Mouse (Mus musculus) small intestine, adult 2 months (tissue): ENCODE measurements around the gene Tox2. TPM values are rescaled to one million over a fixed set of nuclear protein-coding genes. Genes with fewer than 3 reads are reported as not detected.

Experiments used
- H3K27ac ChIP-seq: fragments of 200-500 bp; 2 replicates; pipeline ENCODE4 v1.5.1; 2012; ENCODE audit warnings: low read depth, low read length, control low read depth, inconsistent platforms; ENCODE audit not compliant: insufficient read depth
- H3K27me3 ChIP-seq: fragments of 200-500 bp; 2 replicates; pipeline ENCODE4 v1.6.1; 2012; ENCODE audit warnings: mild to moderate bottlenecking, moderate library complexity, low read length, inconsistent platforms; ENCODE audit not compliant: control insufficient read depth, insufficient read depth
- H3K36me3 ChIP-seq: fragments of 200-500 bp; 2 replicates; pipeline ENCODE4 v1.6.1; 2012; ENCODE audit warnings: mild to moderate bottlenecking, low read length, control low read depth, inconsistent platforms; ENCODE audit not compliant: control insufficient read depth, insufficient read depth
- H3K4me1 ChIP-seq: fragments of 200-500 bp; 2 replicates; pipeline ENCODE4 v1.6.1; 2012; ENCODE audit warnings: low read length, inconsistent platforms, mixed read lengths; ENCODE audit not compliant: control insufficient read depth, insufficient read depth, insufficient read length
- H3K4me3 ChIP-seq: fragments of 200-500 bp; 2 replicates; pipeline ENCODE4 v1.5.1; 2012; ENCODE audit warnings: low read depth, mild to moderate bottlenecking, control low read depth, inconsistent platforms, low read length, moderate library complexity
- CTCF ChIP-seq: fragments of 200-500 bp; IDR thresholded peaks from 2 replicates; pipeline ENCODE4 v1.5.1; 2012; ENCODE audit warnings: low read depth, mild to moderate bottlenecking, control low read depth, inconsistent platforms, low read length, moderate library complexity, mixed read lengths; ENCODE audit not compliant: insufficient replicate concordance, insufficient read length; ENCODE audit errors: extremely low read depth
- POLR2A ChIP-seq: fragments of 200-500 bp; IDR thresholded peaks from 2 replicates; pipeline ENCODE4 v1.6.1; 2012; ENCODE audit warnings: low read depth, mild to moderate bottlenecking, control low read depth, inconsistent platforms, low read length, moderate library complexity
- WGBS: fragments of 180-500 bp; shearing (Covaris S2); methylation state at CpG from one replicate; pipeline ENCODE4 v1.1.7; 2018; 5-methylcytosine and 5-hydroxymethylcytosine counted together
- polyA plus RNA-seq: library from polyadenylated mRNA; depleted of rRNA; stranded (reverse); fragments of >200 nt; gene quantifications from 2 replicates; pipeline ENCODE4 v1.2.3, GENCODE M21; 2012

Gene Tox2
- polyA plus RNA-seq, 1 experiment: 15.1 TPM

GRCm38 (mm10) chr2:163356113-163356840, 153.4 kb downstream of the Tox2 start:
- Histone ChIP-seq H3K4me1 (no peaks in the 10 kb centered on the region), H3K4me3 (no peak overlapping the region), H3K27me3 (no peaks in the 10 kb centered on the region), H3K36me3 (no peaks in the 10 kb centered on the region), H3K27ac (no peak overlapping the region)
- WGBS: 70% methylated on average over 12 of the region's 12 CpGs
- TF ChIP-seq CTCF: no peak
- TF ChIP-seq POLR2A: no peak

GRCm38 (mm10) chr2:163358662-163359061, 155.7 kb downstream of the Tox2 start:
- no peaks in the 10 kb centered on the region for H3K27me3 ChIP-seq
- TF ChIP-seq POLR2A (no peak), CTCF (no peak)
- no peak overlapping the region for H3K27ac ChIP-seq
- no peaks in the 10 kb centered on the region for H3K4me1 ChIP-seq
- H3K36me3 ChIP-seq: no peaks in the 10 kb centered on the region
- H3K4me3 ChIP-seq: no peak overlapping the region
- 75% methylated on average over 5 of the region's 5 CpGs for WGBS

GRCm38 (mm10) chr2:163359253-163359652, 156.3 kb downstream of the Tox2 start:
- TF ChIP-seq POLR2A (no peak), CTCF (no peak)
- H3K27ac ChIP-seq: no peak overlapping the region
- no peaks in the 10 kb centered on the region for H3K27me3 ChIP-seq
- no peaks in the 10 kb centered on the region for H3K4me1 ChIP-seq
- no peak overlapping the region for H3K4me3 ChIP-seq
- no peaks in the 10 kb centered on the region for H3K36me3 ChIP-seq
- WGBS: 19% methylated on average over 2 of the region's 2 CpGs

GRCm38 (mm10) chr2:163360858-163361623, 158.1 kb downstream of the Tox2 start:
- Histone ChIP-seq H3K4me1 (no peaks in the 10 kb centered on the region), H3K27ac (no peak overlapping the region), H3K4me3 (no peak overlapping the region), H3K36me3 (no peaks in the 10 kb centered on the region), H3K27me3 (no peaks in the 10 kb centered on the region)
- TF ChIP-seq POLR2A (no peak), CTCF (no peak)
- 78% methylated on average over 16 of the region's 16 CpGs for WGBS

- 57% methylated on average over 12 of the region's 12 CpGs for WGBS
- Histone ChIP-seq H3K27ac (no peak overlapping the region), H3K36me3 (no peaks in the 10 kb centered on the region), H3K4me3 (no peak overlapping the region), H3K27me3 (no peaks in the 10 kb centered on the region), H3K4me1 (no peaks in the 10 kb centered on the region)
- TF ChIP-seq POLR2A (no peak), CTCF (no peak)
These were observed 160.3 kb downstream of the Tox2 start for GRCm38 (mm10) chr2:163362940-163363921.

GRCm38 (mm10) chr2:163364785-163365541, 162.0 kb downstream of the Tox2 start:
- Histone ChIP-seq H3K4me1 (no peaks in the 10 kb centered on the region), H3K4me3 (no peak overlapping the region), H3K36me3 (no peaks in the 10 kb centered on the region), H3K27me3 (no peaks in the 10 kb centered on the region), H3K27ac (no peak overlapping the region)
- no peak for TF ChIP-seq POLR2A
- TF ChIP-seq CTCF: no peak
- 66% methylated on average over 18 of the region's 18 CpGs for WGBS
